Mouse (Mus musculus): ENCODE measurements at regions not wholly inside any gene's neighbourhood (a gene's known extent, or its start where the extent isn't known, plus 50 kb on each side); places are given as distances from the start of the nearest gene placed in this dataset.

DNA sequence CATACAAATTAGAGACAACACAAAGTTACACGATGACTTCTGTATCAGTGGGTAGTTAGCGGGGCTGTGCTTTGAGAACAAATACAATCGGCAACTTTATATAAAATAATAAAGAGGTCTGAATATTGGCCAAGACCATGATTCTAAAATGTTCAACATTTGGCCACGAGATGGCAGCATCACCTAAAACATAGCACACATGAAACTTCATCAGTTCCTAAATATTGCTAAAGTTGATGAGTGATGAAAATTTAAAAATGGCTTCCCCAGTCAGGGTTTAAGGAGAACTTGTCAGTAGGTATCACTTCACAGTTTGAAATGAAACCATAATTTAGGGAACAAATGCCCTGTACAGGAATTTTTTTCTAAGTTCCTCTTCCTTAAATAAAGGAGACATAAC is 824.6 kb downstream of the Basp1 start:
- WGBS: 39% methylated on average over 4 of the region's 4 CpGs
- no peak for ATAC-seq (ENCODE audit: insufficient number of reproducible peaks, low FRiP score)
- no peak overlapping the region for H3K9ac ChIP-seq
- no peak overlapping the region for H3K4me3 ChIP-seq
- H3K27ac ChIP-seq (ENCODE audit: poor library complexity, severe bottlenecking): no peak overlapping the region
- H3K9me3 ChIP-seq (replicated peaks): no peaks in the 10 kb centered on the region
- no peak overlapping the region for H3K4me2 ChIP-seq
- H3K27me3 ChIP-seq (replicated peaks): no peaks in the 10 kb centered on the region
- H3K4me1 ChIP-seq (replicated peaks): no peaks in the 10 kb centered on the region
- H3K36me3 ChIP-seq: no peaks in the 10 kb centered on the region

DNA sequence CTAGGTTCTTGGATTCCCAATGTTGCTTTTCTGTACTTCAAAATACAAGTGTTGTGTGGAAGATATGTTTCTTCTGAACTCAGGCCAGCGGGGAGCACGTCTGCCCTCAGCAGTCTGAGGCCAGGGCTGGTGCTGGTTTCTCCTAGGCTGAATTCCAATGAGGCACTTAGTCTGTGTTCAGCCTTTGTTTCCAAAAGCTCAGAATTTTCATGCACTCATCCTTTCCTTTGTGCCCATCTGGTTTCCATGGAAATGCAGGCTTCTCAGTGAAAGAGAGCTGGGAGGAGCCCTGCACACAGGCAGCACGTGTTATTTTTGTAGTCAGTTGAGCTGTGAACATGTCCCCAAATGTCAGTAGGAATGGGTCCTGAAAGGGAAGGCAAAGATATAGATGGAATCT is 846.6 kb downstream of the Basp1 start:
- ATAC-seq (ENCODE audit: insufficient number of reproducible peaks, low FRiP score): no peak
- Histone ChIP-seq H3K27me3 (replicated peaks) (no peaks in the 10 kb centered on the region), H3K9me3 (replicated peaks) (no peaks in the 10 kb centered on the region), H3K4me1 (replicated peaks) (no peaks in the 10 kb centered on the region), H3K4me3 (no peak overlapping the region), H3K4me2 (no peak overlapping the region), H3K9ac (no peak overlapping the region), H3K36me3 (no peaks in the 10 kb centered on the region), H3K27ac (ENCODE audit: poor library complexity, severe bottlenecking) (no peak overlapping the region)
- WGBS: 61% methylated on average over 3 of the region's 3 CpGs

DNA sequence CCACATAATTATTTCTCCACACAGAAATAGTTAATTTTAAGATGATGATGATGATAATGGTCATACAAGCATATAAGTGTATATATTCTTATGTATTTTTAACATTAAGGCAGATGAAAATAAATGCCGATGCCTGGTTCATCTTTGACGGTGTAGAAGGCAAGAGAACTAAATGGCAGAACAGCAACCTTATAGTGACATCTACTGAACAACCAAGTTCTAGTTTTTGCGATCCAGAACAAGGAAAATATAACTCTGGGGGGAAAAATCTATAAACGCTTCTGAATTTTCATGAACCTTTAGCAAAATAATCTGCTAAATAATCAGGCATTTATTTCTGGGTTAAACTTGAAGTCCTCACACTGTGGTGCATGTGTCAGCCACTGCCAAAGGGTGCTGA is 856.8 kb downstream of the Basp1 start:
- H3K4me2 ChIP-seq: no peak overlapping the region
- H3K4me3 ChIP-seq: no peak overlapping the region
- no peak for ATAC-seq (ENCODE audit: insufficient number of reproducible peaks, low FRiP score)
- H3K36me3 ChIP-seq: no peaks in the 10 kb centered on the region
- 76% methylated on average over 4 of the region's 4 CpGs for WGBS
- no peak overlapping the region for H3K27ac ChIP-seq (ENCODE audit: poor library complexity, severe bottlenecking)
- no peaks in the 10 kb centered on the region for H3K9me3 ChIP-seq (replicated peaks)
- H3K9ac ChIP-seq: no peak overlapping the region
- no peaks in the 10 kb centered on the region for H3K4me1 ChIP-seq (replicated peaks)
- no peaks in the 10 kb centered on the region for H3K27me3 ChIP-seq (replicated peaks)

DNA sequence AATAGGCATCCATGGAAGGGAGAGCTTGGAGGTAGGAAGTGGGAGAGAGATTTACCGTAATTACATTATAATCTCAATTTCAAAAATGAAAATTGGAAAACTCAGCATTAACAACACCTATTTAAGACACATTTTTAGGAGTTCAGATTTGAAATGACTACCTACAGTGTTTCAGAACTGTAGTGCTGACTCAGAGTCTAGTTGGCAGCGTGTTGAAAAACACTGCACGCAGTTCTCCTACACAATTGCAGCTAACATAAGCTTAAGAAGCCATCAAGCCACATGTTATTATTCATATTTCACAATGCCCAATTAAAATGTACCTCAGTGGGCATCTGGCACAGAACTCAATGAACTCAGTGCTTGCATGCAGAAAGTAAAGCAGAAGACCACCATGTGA is 863.5 kb downstream of the Basp1 start:
- H3K27me3 ChIP-seq (replicated peaks): no peaks in the 10 kb centered on the region
- H3K4me1 ChIP-seq (replicated peaks): no peaks in the 10 kb centered on the region
- no peak for ATAC-seq (ENCODE audit: insufficient number of reproducible peaks, low FRiP score)
- H3K4me2 ChIP-seq: no peak overlapping the region
- no peak overlapping the region for H3K4me3 ChIP-seq
- H3K9me3 ChIP-seq (replicated peaks): no peaks in the 10 kb centered on the region
- H3K9ac ChIP-seq: no peak overlapping the region
- no peaks in the 10 kb centered on the region for H3K36me3 ChIP-seq
- 83% methylated on average over 3 of the region's 3 CpGs for WGBS
- H3K27ac ChIP-seq (ENCODE audit: poor library complexity, severe bottlenecking): no peak overlapping the region

DNA sequence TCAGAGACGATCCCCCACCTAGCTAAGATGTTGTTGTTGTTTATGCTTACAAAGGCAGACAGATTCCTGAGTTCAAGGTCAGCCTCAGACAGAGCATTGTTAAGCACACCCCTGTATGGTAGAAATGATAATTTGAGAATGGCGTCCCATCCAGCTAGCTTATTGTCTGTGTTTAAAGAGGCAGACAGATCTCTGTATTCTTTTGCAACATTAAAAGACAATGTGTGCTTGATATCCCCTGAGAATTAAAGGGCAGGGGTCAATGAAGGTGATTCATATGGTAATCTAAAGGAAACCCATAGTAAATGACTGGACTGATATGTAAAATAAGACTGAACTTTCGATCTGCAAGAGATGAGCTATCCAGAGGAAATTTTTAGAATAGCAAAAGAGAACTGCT is 883.5 kb downstream of the Basp1 start:
- Histone ChIP-seq H3K4me1 (replicated peaks) (no peaks in the 10 kb centered on the region), H3K27me3 (replicated peaks) (no peaks in the 10 kb centered on the region), H3K4me3 (no peak overlapping the region), H3K27ac (ENCODE audit: poor library complexity, severe bottlenecking) (no peak overlapping the region), H3K4me2 (no peak overlapping the region), H3K9me3 (replicated peaks) (no peaks in the 10 kb centered on the region), H3K36me3 (no peaks in the 10 kb centered on the region), H3K9ac (no peak overlapping the region)
- ATAC-seq (ENCODE audit: insufficient number of reproducible peaks, low FRiP score): no peak
- 72% methylated on average over 3 of the region's 3 CpGs for WGBS

DNA sequence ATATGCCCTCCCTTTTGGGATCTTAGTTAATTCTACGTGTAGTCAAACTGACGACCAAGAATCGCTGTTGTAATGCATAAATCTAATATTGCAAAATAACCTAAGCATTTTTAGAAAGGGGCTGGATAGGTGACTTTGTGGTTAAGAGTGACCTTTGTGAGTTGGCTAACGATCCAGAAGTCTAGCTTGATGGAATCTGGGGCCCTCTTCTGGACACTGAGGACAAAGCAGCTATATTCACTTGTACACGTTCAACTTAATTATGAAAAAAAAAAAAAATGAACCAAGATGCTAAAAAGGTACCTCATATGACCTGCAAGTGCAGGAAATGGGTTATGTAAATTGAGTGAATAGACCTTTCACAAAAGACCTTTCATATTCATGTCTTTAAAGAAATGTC is 886.2 kb downstream of the Basp1 start:
- H3K27me3 ChIP-seq (replicated peaks): no peaks in the 10 kb centered on the region
- ATAC-seq (ENCODE audit: insufficient number of reproducible peaks, low FRiP score): no peak
- H3K4me2 ChIP-seq: no peak overlapping the region
- no peaks in the 10 kb centered on the region for H3K36me3 ChIP-seq
- H3K4me3 ChIP-seq: no peak overlapping the region
- H3K27ac ChIP-seq (ENCODE audit: poor library complexity, severe bottlenecking): no peak overlapping the region
- no peaks in the 10 kb centered on the region for H3K4me1 ChIP-seq (replicated peaks)
- no peak overlapping the region for H3K9ac ChIP-seq
- no peaks in the 10 kb centered on the region for H3K9me3 ChIP-seq (replicated peaks)
- WGBS: 71% methylated on average over 5 of the region's 5 CpGs

DNA sequence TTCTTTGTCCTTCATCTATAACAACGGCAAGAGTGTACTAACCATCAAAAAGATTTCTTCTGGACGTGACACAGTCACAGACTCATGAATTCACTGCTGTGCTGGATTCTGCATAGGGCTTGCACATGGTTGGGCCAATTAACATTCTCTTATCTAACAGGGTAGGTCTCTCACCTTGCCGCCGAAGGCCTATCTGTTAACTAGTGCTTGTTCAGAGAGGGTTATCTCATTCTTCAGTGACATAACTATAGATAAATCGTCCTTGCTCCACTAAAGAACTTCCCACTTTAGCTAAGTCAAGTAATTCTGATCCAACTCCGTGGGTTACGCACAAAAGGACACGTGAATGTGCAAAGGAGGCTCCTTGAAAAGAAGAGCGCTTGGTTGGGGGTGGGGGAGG is 899.6 kb downstream of the Basp1 start:
- Histone ChIP-seq H3K27me3 (replicated peaks) (no peaks in the 10 kb centered on the region), H3K4me3 (no peak overlapping the region), H3K36me3 (no peaks in the 10 kb centered on the region), H3K9me3 (replicated peaks) (no peaks in the 10 kb centered on the region), H3K27ac (ENCODE audit: poor library complexity, severe bottlenecking) (no peak overlapping the region), H3K9ac (no peak overlapping the region), H3K4me1 (replicated peaks) (no peaks in the 10 kb centered on the region), H3K4me2 (no peak overlapping the region)
- no peak for ATAC-seq (ENCODE audit: insufficient number of reproducible peaks, low FRiP score)
- WGBS: 59% methylated on average over 9 of the region's 9 CpGs

DNA sequence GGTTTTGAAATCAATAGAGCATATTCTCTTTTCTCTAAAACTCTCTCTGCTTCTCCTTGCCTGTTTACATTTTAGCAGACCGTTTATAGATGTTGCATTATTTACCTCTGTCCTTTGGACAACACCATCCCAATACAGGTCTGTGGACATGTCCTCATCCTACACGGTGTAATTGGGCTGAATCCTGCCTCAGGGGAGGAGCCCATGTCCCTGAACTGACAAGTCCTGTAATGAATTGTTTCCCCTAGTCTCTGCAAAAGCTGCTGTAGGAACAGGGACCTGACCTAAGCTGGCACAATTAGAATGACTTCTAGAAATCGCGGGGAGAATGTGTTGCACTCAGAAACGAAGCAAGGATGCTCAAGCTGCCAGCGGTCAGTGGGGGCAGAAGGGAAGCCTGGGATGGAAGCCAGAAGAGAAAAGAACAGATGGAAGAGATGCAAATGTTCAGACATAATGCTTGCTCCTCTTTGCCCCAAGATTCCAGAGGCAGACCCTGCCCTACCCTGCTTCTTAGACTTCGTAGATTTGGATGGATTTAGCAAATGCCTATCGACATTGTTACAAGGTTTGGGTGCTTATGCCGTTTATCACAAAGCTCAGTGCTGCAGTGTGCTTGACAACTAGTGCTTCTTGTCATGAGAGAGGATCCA is 911.5 kb downstream of the Basp1 start:
- WGBS: 70% methylated on average over 9 of the region's 9 CpGs
- no peak for ATAC-seq (ENCODE audit: insufficient number of reproducible peaks, low FRiP score)
- H3K4me2 ChIP-seq: no peak overlapping the region

DNA sequence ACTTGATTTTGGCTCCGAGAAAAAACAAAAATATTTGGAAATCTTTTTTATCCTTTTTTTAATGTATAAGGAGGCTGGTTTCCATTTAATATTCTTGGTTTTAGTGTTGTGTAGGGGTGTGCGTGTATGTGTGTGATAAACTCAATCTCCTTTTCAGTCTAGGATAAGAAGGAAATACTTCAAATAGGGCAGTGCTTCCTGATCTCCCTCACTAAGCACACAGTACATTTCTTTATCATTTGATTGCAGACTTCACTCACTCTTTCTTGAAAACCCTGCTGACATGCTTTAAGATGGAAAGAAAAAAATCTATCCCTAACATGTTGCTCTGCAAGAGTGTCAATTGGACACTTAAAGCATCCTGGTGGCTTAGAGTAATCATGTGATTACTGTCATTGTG is 927.3 kb downstream of the Basp1 start:
- H3K4me2 ChIP-seq: no peak overlapping the region
- no peak overlapping the region for H3K27ac ChIP-seq (ENCODE audit: poor library complexity, severe bottlenecking)
- H3K9me3 ChIP-seq (replicated peaks): no peaks in the 10 kb centered on the region
- H3K4me1 ChIP-seq (replicated peaks): no peaks in the 10 kb centered on the region
- WGBS: 60% methylated on average over 2 of the region's 2 CpGs
- H3K4me3 ChIP-seq: no peak overlapping the region
- no peaks in the 10 kb centered on the region for H3K36me3 ChIP-seq
- no peak for ATAC-seq (ENCODE audit: insufficient number of reproducible peaks, low FRiP score)
- H3K9ac ChIP-seq: no peak overlapping the region
- H3K27me3 ChIP-seq (replicated peaks): no peaks in the 10 kb centered on the region

More for the DNA sequence above, 911.5 kb downstream of the Basp1 start:
- Histone ChIP-seq H3K36me3 (no peaks in the 10 kb centered on the region), H3K4me3 (no peak overlapping the region), H3K4me1 (replicated peaks) (no peaks in the 10 kb centered on the region), H3K27ac (ENCODE audit: poor library complexity, severe bottlenecking) (no peak overlapping the region), H3K9me3 (replicated peaks) (no peaks in the 10 kb centered on the region), H3K9ac (no peak overlapping the region), H3K27me3 (replicated peaks) (no peaks in the 10 kb centered on the region)

DNA sequence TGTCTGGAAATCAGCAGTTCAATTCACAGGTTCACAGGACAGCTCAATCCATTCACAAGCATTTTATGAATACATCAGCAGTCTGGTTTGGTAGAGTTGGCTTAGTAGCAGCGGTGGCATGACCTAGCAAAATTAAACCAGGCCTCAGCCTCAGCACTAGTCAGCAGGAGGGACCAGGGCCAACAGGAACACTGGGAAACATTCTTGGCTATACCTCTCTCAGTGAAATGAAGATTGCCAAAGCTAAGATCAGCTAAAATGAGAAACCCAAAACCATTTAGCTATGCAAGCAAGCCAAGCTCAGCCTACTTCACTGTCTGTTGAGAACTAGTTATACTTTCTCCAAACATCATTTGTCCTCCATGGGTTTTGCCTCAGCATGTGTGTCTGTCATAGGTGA is 945.3 kb downstream of the Basp1 start:
- no peak overlapping the region for H3K4me2 ChIP-seq
- H3K9ac ChIP-seq: no peak overlapping the region
- H3K27me3 ChIP-seq (replicated peaks): no peaks in the 10 kb centered on the region
- 73% methylated on average over 1 of the region's 1 CpGs for WGBS
- no peak overlapping the region for H3K27ac ChIP-seq (ENCODE audit: poor library complexity, severe bottlenecking)
- no peaks in the 10 kb centered on the region for H3K9me3 ChIP-seq (replicated peaks)
- no peaks in the 10 kb centered on the region for H3K36me3 ChIP-seq
- no peak for ATAC-seq (ENCODE audit: insufficient number of reproducible peaks, low FRiP score)
- H3K4me3 ChIP-seq: no peak overlapping the region
- no peaks in the 10 kb centered on the region for H3K4me1 ChIP-seq (replicated peaks)

DNA sequence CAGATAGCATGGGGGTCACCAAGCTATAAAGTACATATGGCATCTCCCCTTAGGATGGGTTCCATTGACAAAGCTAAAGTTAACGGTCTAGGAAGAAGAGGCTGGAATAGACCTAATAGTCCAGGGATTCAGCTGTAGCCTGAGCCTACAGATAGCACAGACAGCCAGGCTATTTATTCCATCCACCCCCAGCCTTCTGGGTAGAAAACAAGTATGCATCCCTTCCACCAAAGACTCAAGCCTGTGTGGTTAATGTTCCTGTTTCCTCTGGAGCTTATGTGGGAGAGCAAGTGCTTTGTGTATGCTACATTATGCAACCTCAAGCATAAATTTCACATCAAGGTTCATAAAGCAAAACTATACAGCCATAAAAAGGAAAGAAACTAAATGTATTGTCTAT is 955.8 kb downstream of the Basp1 start:
- WGBS: 93% methylated on average over 1 of the region's 1 CpGs
- Histone ChIP-seq H3K4me2 (no peak overlapping the region), H3K36me3 (no peaks in the 10 kb centered on the region), H3K27ac (ENCODE audit: poor library complexity, severe bottlenecking) (no peak overlapping the region), H3K27me3 (replicated peaks) (no peaks in the 10 kb centered on the region), H3K9me3 (replicated peaks) (no peaks in the 10 kb centered on the region), H3K9ac (no peak overlapping the region), H3K4me3 (no peak overlapping the region), H3K4me1 (replicated peaks) (no peaks in the 10 kb centered on the region)
- no peak for ATAC-seq (ENCODE audit: insufficient number of reproducible peaks, low FRiP score)

DNA sequence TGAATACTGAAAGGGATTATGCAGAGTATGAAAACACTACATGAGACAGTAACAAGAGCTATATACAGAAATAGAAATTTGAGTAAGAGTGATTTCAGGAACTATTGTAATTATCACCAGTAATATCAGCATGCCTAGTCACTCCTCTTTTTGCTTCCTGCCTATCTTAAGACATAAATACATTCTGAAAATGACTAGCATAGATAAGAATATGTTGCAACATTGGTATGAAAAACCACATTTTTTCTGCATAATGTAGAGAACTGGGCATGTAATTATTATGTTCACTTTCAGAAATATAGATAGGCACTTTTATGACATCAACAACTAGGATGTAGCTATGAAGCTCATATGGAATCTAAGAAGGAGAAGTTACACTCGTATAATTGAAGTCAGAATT is 980.5 kb downstream of the Basp1 start:
- H3K4me2 ChIP-seq: no peak overlapping the region
- 80% methylated on average over 1 of the region's 1 CpGs for WGBS
- H3K4me1 ChIP-seq (replicated peaks): no peaks in the 10 kb centered on the region
- no peaks in the 10 kb centered on the region for H3K9me3 ChIP-seq (replicated peaks)
- H3K27me3 ChIP-seq (replicated peaks): no peaks in the 10 kb centered on the region
- H3K9ac ChIP-seq: no peak overlapping the region
- ATAC-seq (ENCODE audit: insufficient number of reproducible peaks, low FRiP score): no peak
- no peak overlapping the region for H3K4me3 ChIP-seq
- no peak overlapping the region for H3K27ac ChIP-seq (ENCODE audit: poor library complexity, severe bottlenecking)
- no peaks in the 10 kb centered on the region for H3K36me3 ChIP-seq
